13 mouse cellular contexts compared by ENCODE assay signal in the genomic region with DNA sequence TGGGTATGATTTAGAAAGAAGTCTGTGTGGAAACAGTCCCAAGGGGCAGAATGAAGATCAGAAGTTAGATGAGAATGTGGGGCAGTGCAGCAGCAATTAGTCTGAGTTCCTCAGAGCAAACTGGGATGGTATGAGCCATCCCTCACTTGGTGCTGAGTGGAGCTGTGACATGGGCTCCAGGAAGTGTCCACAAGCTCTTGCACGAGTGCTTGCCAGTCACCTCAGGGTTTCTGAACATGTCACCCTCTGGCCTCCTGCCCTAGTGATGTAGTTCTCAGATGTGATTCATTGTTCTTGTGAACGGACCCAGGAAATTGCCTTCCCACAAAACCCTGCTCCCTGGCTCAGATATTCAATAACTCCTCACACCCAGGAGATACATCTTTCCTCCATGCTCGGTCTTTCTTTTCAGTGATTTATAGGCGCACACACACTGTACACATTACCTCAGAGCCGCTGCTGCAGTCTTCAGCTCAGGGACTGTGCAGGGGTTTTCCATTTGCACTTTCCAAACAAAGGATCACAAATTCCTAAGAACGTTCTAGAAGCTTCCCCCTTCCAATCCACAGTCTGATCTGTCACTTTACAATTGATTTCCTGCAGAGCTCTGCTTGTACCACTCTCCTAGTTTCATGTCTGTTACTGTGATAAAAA.
A peak's percentile ranks its signal among the peaks of the same experiment; 100 is the strongest.
DNase-seq lines count a peak whose midpoint lies in the region; ATAC-seq lines count a peak whose summit lies in the region.
"Had no signal": no experiment of that assay in that cellular context is flagged by ENCODE, and none has a peak within 500 bp of the region (broad histone marks: within the 10 kb centered on the region; RNA-seq: fewer than 3 reads in every experiment).

No protein-coding gene starts in this region.

- H3K4me3 ChIP-seq in hindbrain, embryonic 14.5 days (replicated peaks; ENCODE audit: low read length): no peak overlapping the region
- no peak overlapping the region for H3K4me3 ChIP-seq in hindbrain, embryonic 12.5 days
- no peak overlapping the region for H3K4me3 ChIP-seq in neural tube, embryonic 12.5 days
- H3K4me3 ChIP-seq in neural tube, embryonic 14.5 days (ENCODE audit: low read depth, low read length): no peak overlapping the region
- H3K4me3 ChIP-seq: layer of hippocampus, adult 2 months; midbrain, embryonic 10.5 days had no signal

- H3K4me1 ChIP-seq in hindbrain, embryonic 14.5 days (replicated peaks; ENCODE audit: control insufficient read depth, insufficient read depth, low read length): no peaks in the 10 kb centered on the region
- H3K4me1 ChIP-seq in hindbrain, embryonic 12.5 days: 0 out of 2 replicates have a peak, but pooled peaks cover 3% of the 10 kb centered on the region
- H3K4me1 ChIP-seq in neural tube, embryonic 12.5 days: 0 out of 2 replicates have a peak, but pooled peaks cover 16% of the 10 kb centered on the region
- H3K4me1 ChIP-seq in neural tube, embryonic 14.5 days (ENCODE audit: control insufficient read depth, insufficient read depth, low read length): no peaks in the 10 kb centered on the region; the same call in 1 of the 2 replicates
- H3K4me1 ChIP-seq: midbrain, embryonic 10.5 days had no signal

- 55% methylated on average over 6 of the region's 6 CpGs for WGBS in hindbrain, embryonic 14.5 days
- WGBS in hindbrain, embryonic 12.5 days: 65% methylated on average over 6 of the region's 6 CpGs
- 54% methylated on average over 6 of the region's 6 CpGs for WGBS in neural tube, embryonic 12.5 days
- WGBS in neural tube, embryonic 14.5 days: 39% methylated on average over 6 of the region's 6 CpGs

- peak overlapping the region; percentile 46; the same call in 1 of the 2 replicates for H3K27ac ChIP-seq in hindbrain, embryonic 14.5 days
- no peak overlapping the region for H3K27ac ChIP-seq in hindbrain, embryonic 12.5 days
- H3K27ac ChIP-seq in neural tube, embryonic 12.5 days: no peak overlapping the region
- H3K27ac ChIP-seq in neural tube, embryonic 14.5 days (ENCODE audit: low read depth, low read length): peak overlapping the region; percentile 2; the same call in 1 of the 2 replicates
- H3K27ac ChIP-seq: layer of hippocampus, adult 2 months; midbrain, embryonic 10.5 days had no signal

- DNase-seq in hindbrain, embryonic 14.5 days (ENCODE audit: low spot score): no peak
- DNase-seq in neural tube, embryonic 10.5 days (ENCODE audit: extremely low spot score, low spot score): no peak
- DNase-seq in adrenal gland, adult 8-10 months: peak; percentile 25
- DNase-seq: embryo, embryonic 11 days; lung, embryonic 14.5 days had no signal

- no peak for ATAC-seq in hindbrain, embryonic 14.5 days (ENCODE audit: low FRiP score)
- ATAC-seq in hindbrain, embryonic 12.5 days (ENCODE audit: low FRiP score): no peak
- peak; percentile 78; the same call in 1 of the 2 replicates for ATAC-seq in neural tube, embryonic 12.5 days (ENCODE audit: low FRiP score, low read depth)
- peak; percentile 70 for ATAC-seq in neural tube, embryonic 14.5 days (ENCODE audit: low read depth)
- ATAC-seq in megakaryocyte, adult 5-6 weeks (ENCODE audit: poor library complexity, severe bottlenecking): no peak
- ATAC-seq in megakaryocyte-erythroid progenitor cell, adult 5-6 weeks (replicated peaks; ENCODE audit: low FRiP score, low TSS enrichment, poor library complexity, severe bottlenecking): no peak
- ATAC-seq: inflammation-experienced regulatory T-cells, adult 6 months had no signal

- H3K36me3 ChIP-seq in hindbrain, embryonic 14.5 days (replicated peaks; ENCODE audit: control insufficient read depth, insufficient read depth): no peaks in the 10 kb centered on the region
- no peaks in the 10 kb centered on the region for H3K36me3 ChIP-seq in hindbrain, embryonic 12.5 days
- H3K36me3 ChIP-seq in neural tube, embryonic 12.5 days: no peaks in the 10 kb centered on the region
- no peaks in the 10 kb centered on the region for H3K36me3 ChIP-seq in neural tube, embryonic 14.5 days (ENCODE audit: control insufficient read depth, insufficient read depth, low read length)
- H3K36me3 ChIP-seq: midbrain, embryonic 10.5 days had no signal

- H3K9ac ChIP-seq in hindbrain, embryonic 14.5 days: no peak overlapping the region
- no peak overlapping the region for H3K9ac ChIP-seq in hindbrain, embryonic 12.5 days
- H3K9ac ChIP-seq in neural tube, embryonic 12.5 days: no peak overlapping the region
- H3K9ac ChIP-seq in neural tube, embryonic 14.5 days (replicated peaks; ENCODE audit: low read depth, low read length): no peak overlapping the region
- H3K9ac ChIP-seq: lung, embryonic 14.5 days had no signal

- no peak overlapping the region for H3K4me2 ChIP-seq in hindbrain, embryonic 14.5 days (replicated peaks)
- H3K4me2 ChIP-seq in hindbrain, embryonic 12.5 days (replicated peaks): no peak overlapping the region
- H3K4me2 ChIP-seq in neural tube, embryonic 12.5 days (replicated peaks): no peak overlapping the region
- no peak overlapping the region for H3K4me2 ChIP-seq in neural tube, embryonic 14.5 days (ENCODE audit: low read depth, low read length)
- H3K4me2 ChIP-seq: lung, embryonic 14.5 days had no signal

- H3K9me3 ChIP-seq in hindbrain, embryonic 14.5 days (ENCODE audit: control insufficient read depth, low read length): no peaks in the 10 kb centered on the region
- no peaks in the 10 kb centered on the region for H3K9me3 ChIP-seq in hindbrain, embryonic 12.5 days (replicated peaks)
- no peaks in the 10 kb centered on the region for H3K9me3 ChIP-seq in neural tube, embryonic 12.5 days
- H3K9me3 ChIP-seq in neural tube, embryonic 14.5 days (ENCODE audit: control insufficient read depth, low read length): no peaks in the 10 kb centered on the region
- H3K9me3 ChIP-seq: midbrain, embryonic 10.5 days had no signal

- H3K27me3 ChIP-seq in hindbrain, embryonic 14.5 days (ENCODE audit: control insufficient read depth, insufficient read depth, low read length): no peaks in the 10 kb centered on the region
- no peaks in the 10 kb centered on the region for H3K27me3 ChIP-seq in hindbrain, embryonic 12.5 days
- H3K27me3 ChIP-seq in neural tube, embryonic 12.5 days (replicated peaks): no peaks in the 10 kb centered on the region; the same call in 1 of the 2 replicates
- H3K27me3 ChIP-seq in neural tube, embryonic 14.5 days (ENCODE audit: control insufficient read depth, insufficient read depth, low read length): no peaks in the 10 kb centered on the region

Comparison
In these comparisons a context has a peak if more than half of its experiments do, and no peak if none do; other contexts are left out.
1. H3K27ac ChIP-seq: peak in hindbrain, embryonic 14.5 days (single experiment) and neural tube, embryonic 14.5 days (single experiment); none in hindbrain, embryonic 12.5 days (single experiment) and neural tube, embryonic 12.5 days (single experiment).
2. ATAC-seq: peak in neural tube, embryonic 12.5 days (single experiment) and neural tube, embryonic 14.5 days (single experiment); none in hindbrain, embryonic 14.5 days (single experiment), hindbrain, embryonic 12.5 days (single experiment), megakaryocyte, adult 5-6 weeks (single experiment) and megakaryocyte-erythroid progenitor cell, adult 5-6 weeks (single experiment).